Mouse (Mus musculus) cerebral cortex, adult 2 months (tissue): ENCODE measurements around the gene Cldn15.

Experiments used
- whole genome bisulfite sequencing: fragments of 180-500 bp; shearing (Covaris S2); methylation state at CpG from one replicate; pipeline ENCODE4 v1.1.7; 2018; 5-methylcytosine and 5-hydroxymethylcytosine counted together

The Cldn15 gene

GRCm38 (mm10) chr5:136984828-136985227 is 18.4 kb downstream of the Cldn15 start:
- 61% methylated on average over 14 of the region's 14 CpGs for WGBS

DNA sequence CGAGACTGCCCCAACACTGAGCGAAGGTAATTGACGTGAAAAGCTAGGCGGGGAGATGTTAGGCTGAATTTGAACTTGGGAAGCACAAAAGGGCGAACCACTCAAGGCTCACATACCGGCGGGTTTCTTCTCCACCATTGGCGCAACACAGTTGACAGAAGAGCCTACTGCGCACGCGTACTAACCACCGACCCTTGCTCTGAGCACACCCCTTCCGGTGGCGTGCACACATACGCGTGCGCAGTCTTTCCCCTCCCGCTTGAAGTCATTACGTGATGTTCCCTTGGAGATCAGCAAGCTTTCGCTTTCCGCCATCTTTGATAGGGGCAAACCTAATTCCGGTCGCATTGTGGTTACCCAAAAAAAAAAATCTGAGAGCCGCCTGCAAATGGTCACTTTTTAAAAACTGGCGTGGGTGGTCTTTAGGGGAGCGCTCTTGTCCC is 20.3 kb downstream of the Cldn15 start, which contains the start of gene Plod3:
Gene Plod3, plus strand, starts transcription at position 325 of the 443 bp plus-strand sequence.
- WGBS: under 1% methylated on average over 26 of the region's 26 CpGs

GRCm38 (mm10) chr5:136987138-136987933 is 20.9 kb downstream of the Cldn15 start:
- WGBS: 1% methylated on average over 67 of the region's 67 CpGs

- 4% methylated on average over 12 of the region's 12 CpGs for WGBS
These were observed 21.5 kb downstream of the Cldn15 start, which contains the start of gene Znhit1 for GRCm38 (mm10) chr5:136987934-136988271. Gene Znhit1, minus strand, starts transcription at chr5:136988021.

GRCm38 (mm10) chr5:136988420-136988819 is 22.0 kb downstream of the Cldn15 start:
- 49% methylated on average over 7 of the region's 7 CpGs for WGBS

DNA sequence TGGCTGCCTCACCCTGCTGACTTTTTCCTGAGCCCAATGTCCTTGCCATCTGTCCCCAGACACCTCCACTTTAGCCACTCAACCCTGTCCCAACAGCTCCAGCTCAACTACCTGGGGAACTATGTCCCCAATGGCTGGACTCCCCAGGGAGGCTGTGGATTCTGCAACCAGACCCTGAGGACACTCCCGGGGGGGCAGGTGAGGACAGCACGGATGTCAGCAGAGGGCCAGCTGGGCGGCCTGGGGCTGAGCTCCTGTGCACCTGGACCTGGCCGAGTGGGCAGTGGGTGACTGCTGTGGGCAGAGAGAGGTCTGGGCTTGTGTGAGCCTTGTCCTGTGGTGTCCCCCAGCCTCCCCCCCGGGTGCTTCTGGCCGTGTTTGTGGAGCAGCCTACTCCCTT is 23.4 kb downstream of the Cldn15 start:
- WGBS: 88% methylated on average over 6 of the region's 6 CpGs

- 79% methylated on average over 5 of the region's 5 CpGs for WGBS
These were observed 33.0 kb downstream of the Cldn15 start for GRCm38 (mm10) chr5:136999449-136999848.

DNA sequence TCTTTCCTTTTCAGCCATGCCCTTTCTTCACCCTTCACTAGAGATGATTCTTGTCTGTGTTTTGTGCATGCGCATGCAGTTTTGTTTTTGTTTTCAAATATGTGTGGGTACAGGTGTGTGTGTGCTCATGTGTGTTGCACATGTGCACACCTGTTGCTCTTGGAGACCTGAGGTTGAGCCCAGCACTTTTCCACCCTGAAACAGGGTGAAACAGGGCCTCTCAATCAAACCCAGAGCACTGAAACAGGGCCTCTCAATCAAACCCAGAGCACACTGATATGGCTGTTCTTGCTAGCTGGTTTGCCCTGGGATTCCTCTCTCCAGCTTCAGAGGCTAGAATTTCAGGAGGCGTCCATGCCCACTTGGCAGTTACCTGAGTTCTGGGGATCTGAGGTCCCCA is 34.2 kb downstream of the Cldn15 start:
- 91% methylated on average over 2 of the region's 2 CpGs for WGBS

DNA sequence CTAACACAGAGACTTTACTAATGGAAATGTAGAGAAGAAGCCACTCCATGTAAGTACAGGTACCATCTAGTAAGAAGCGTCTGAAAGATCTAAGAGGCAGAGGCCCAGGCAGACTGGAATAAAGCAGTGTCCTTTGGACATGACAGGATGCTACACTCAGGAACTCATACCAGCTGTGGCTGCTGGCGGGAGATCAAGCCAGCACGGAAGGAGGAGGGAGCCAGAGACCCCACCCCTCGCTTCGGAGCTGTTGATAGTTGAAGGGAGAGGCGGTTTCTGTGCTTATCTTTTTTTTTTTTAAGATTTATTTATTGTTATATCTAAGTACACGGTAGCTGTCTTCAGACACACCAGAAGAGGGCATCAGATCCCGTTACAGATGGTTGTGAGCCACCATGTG is 40.9 kb downstream of the Cldn15 start:
- WGBS: 67% methylated on average over 8 of the region's 8 CpGs

DNA sequence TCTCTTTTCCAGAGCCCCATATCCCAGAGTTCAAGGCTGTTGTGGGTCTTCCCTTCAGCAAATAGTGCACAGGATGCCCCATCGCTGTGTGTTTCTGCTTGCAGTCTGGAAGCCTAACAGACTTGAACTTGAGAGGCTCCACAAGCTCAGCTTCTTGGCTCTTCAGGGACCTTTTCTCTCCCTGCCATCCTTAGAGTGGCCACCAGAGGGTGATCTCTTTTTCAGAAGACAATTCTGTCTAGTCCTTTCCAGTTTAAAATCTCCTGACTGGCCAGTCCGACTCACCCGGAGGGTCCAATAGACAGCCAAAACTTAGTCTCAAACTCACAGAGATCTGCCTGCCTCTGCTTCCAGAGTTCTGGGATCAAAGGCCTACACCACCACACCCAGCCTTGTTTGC is 43.6 kb downstream of the Cldn15 start:
- 15% methylated on average over 3 of the region's 3 CpGs for WGBS

- WGBS: 62% methylated on average over 15 of the region's 15 CpGs
These were observed 46.1 kb downstream of the Cldn15 start for GRCm38 (mm10) chr5:137012401-137012950.

DNA sequence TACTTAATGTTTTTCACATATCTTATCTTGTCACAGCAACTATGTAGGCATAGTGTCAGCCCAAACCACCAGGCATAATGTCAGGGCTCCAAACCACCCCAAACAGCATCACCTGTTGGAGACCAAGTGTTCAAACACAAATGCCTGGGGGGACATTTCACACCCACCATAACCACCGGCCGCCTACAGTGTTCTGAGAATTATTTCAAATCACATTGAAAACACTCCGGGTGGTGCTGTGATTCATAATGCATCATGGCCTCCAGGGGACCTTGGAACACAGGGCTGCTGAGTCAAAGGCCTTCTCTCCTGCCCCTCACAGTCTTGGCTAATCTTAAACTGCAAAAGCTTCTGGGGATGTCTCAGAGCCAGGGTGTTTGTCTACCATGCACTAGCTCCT is 49.5 kb downstream of the Cldn15 start:
- WGBS: 87% methylated on average over 3 of the region's 3 CpGs

- WGBS: 43% methylated on average over 3 of the region's 3 CpGs
These were observed 57.9 kb downstream of the Cldn15 start for GRCm38 (mm10) chr5:137024318-137024717.

DNA sequence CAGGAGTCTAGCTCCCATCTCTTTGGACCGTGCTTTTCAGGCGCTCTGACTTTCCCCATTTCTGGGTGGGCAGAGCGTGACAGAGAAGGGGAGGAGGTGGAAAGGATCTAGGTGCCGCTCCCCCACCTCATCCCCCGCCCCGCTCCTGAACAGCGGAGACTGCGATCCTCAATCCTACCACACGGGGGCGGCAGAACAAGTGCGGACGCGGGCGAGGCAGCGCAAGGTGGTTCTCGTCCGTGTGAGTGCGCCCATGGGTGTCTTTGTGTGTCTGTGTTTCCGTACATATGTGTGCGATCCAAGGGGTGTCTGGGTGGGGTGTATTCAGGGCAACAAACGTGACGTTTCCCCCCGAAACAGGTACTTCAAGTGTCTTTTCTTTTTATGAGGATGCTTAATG is 58.7 kb downstream of the Cldn15 start:
- under 1% methylated on average over 23 of the region's 23 CpGs for WGBS
